Mouse (Mus musculus): ENCODE measurements around the gene Olfr775.

The Olfr775 gene

DNA sequence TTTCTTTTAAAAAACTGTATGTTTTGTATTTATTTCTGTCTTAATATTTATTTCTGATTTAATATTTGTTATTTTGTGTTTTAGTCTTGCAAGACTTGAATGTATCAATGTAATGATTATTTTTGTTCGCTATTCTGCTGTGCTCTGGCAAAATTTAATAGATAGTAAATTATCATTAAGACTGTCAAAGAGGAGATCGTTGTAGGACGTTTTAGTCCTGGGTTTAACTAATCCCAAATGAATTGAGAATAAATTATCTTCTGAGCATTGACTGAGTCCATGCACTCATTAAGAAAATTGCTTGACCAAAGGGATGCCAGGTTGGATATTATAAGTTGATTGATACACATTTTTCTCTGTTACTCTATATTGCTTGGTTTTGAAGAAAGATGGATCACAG lies at the start of gene Olfr775:
Gene Olfr775 (plus strand): TSS at position 301 of the 400 bp plus-strand sequence.
- no peak for DNase-seq (ENCODE audit: extremely low read depth, low read depth, low spot score)

DNA sequence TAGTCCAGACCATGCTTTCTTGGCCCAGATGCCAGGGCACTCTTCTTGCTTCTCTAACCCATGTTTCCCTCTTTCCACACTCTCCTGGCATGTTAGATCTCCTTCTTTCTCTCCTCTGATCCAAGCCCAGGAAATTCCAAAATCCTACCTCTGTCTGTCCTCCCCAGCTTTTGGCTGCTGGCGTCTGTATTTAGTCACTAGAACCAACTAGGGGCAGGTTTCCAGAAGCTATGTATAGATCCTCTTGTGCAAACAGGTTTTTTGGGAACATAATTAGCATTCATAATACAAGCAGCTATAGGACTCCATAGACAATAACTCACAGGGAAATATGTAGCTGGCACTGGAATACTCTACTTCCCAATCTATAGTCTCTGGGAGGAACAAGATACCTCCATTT lies 17.5 kb upstream of the Olfr775 start:
- no peak for DNase-seq (ENCODE audit: extremely low read depth, low read depth, low spot score)

DNA sequence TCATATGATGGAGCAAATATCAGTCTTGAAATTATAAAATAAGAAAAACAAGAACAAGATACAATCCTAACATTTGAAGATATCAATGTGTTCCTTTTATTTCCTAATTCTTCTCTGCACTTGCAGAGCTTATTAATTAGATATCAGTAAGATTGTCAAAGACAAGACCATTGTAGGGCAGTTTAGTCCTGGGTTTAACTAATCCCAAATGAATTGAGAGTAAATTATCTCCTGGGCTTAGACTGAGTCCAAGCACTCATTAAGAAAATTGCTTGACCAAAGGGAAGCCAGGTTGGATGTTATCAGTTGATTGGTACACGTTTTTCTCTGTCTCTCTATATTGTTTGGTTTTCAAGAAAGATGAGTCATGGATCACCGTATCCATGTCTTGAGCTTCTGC lies 12.3 kb upstream of the Olfr775 start, which contains the start of gene Olfr774:
Gene Olfr774 (plus strand): TSS at position 301 of the 400 bp plus-strand sequence.
- no peak for DNase-seq (ENCODE audit: extremely low read depth, low read depth, low spot score)

DNA sequence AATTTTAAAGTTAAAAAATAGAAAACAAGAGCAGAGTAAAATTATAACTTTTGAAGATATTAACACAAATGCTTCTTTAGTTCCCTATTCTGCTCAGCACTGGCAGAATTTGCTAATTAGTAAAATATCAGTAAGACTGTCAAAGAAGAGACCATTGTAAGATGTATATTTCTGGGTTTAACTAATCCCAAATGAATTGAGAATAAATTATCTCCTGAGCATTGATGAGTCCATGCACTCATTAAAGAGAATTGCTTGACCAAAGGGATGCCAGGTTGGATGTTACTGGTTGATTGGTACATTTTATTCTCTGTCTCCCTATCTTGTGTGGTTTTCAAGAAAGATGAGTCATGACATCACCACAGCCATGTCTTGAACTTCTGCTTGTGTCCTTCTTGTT lies 10.6 kb downstream of the Olfr775 start, which contains the start of gene Olfr776:
Gene Olfr776 (plus strand): TSS at position 301 of the 400 bp plus-strand sequence.
- DNase-seq (ENCODE audit: extremely low read depth, low read depth, low spot score): no peak

GRCm38 (mm10) chr10:129271081-129271535 lies 22.9 kb downstream of the Olfr775 start, which contains the start of gene Olfr777:
Gene Olfr777 (minus strand): TSS chr10:129271485.
- DNase-seq (ENCODE audit: extremely low read depth, low read depth, low spot score): no peak

Measured in fat pad, adult 2 months (tissue).